Mouse (Mus musculus) forebrain, embryonic 13.5 days (tissue): Measurements from ENCODE around the gene Tmem104. TPM values are rescaled to one million over a fixed set of nuclear protein-coding genes. Genes with fewer than 3 reads are reported as not detected.
A peak's percentile ranks its signal among the peaks of the same experiment; 100 is the strongest.

Experiments used
- ATAC-seq: fragments of 200-750 bp; cut with Nextera tagmentation; 2 replicates; pipeline ENCODE4 v1.8.0; 2017
- H3K27ac ChIP-seq: fragments of 300-500 bp; sonication (generic); 2 replicates; pipeline ENCODE4 v1.5.1; 2015; ENCODE audit warnings: inconsistent platforms, mild to moderate bottlenecking, moderate library complexity
- H3K27me3 ChIP-seq: fragments of 300-500 bp; sonication (generic); 2 replicates; pipeline ENCODE4 v1.6.1; 2015; ENCODE audit warnings: mild to moderate bottlenecking, inconsistent platforms
- H3K36me3 ChIP-seq: fragments of 300-500 bp; sonication (generic); 2 replicates; pipeline ENCODE4 v1.6.1; 2015; ENCODE audit warnings: mild to moderate bottlenecking, inconsistent platforms; ENCODE audit not compliant: poor library complexity, severe bottlenecking
- H3K4me1 ChIP-seq: fragments of 300-500 bp; sonication (generic); 2 replicates; pipeline ENCODE4 v1.6.1; 2015; ENCODE audit warnings: inconsistent platforms
- H3K4me2 ChIP-seq: fragments of 300-500 bp; sonication (generic); 2 replicates; pipeline ENCODE4 v1.6.1; 2015; ENCODE audit warnings: inconsistent platforms, mild to moderate bottlenecking, moderate library complexity
- H3K4me3 ChIP-seq: fragments of 300-500 bp; sonication (generic); 2 replicates; pipeline ENCODE4 v1.5.1; 2015; ENCODE audit warnings: mild to moderate bottlenecking, inconsistent platforms
- H3K9ac ChIP-seq: fragments of 300-500 bp; sonication (generic); 2 replicates; pipeline ENCODE4 v1.6.1; 2015; ENCODE audit warnings: mild to moderate bottlenecking, inconsistent platforms
- H3K9me3 ChIP-seq: fragments of 300-500 bp; sonication (generic); replicated peaks from 2 replicates; pipeline ENCODE4 v1.6.1; 2016; ENCODE audit warnings: inconsistent platforms
- WGBS: fragments of 180-500 bp; shearing (Covaris S2); methylation state at CpG from one replicate; pipeline ENCODE4 v1.1.7; 2015; 5-methylcytosine and 5-hydroxymethylcytosine counted together
- polyA plus RNA-seq: library from polyadenylated mRNA; unstranded; fragments of >200 nt; fragmentation: Nextera tagmentation; extraction: Ambion mirVana; gene quantifications from 2 replicates; pipeline ENCODE4 v1.2.1, GENCODE M21; 2015

Tmem104 gene
- polyA plus RNA-seq, 1 experiment from 2014 or later, result 7.8 TPM

- no peaks in the 10 kb centered on the region for H3K9me3 ChIP-seq
- no peak overlapping the region for H3K9ac ChIP-seq
- WGBS, result 89% methylated on average over 13 of the region's 13 CpGs
Measured at GRCm38 (mm10) chr11:115188539-115189231, 1.4 kb downstream of the Tmem104 start.

GRCm38 (mm10) chr11:115189304-115189703 is 2.0 kb downstream of the Tmem104 start:
- peaks cover 15% of the 10 kb centered on the region for H3K4me1 ChIP-seq
- H3K9me3 ChIP-seq, result no peaks in the 10 kb centered on the region
- no peak overlapping the region for H3K27ac ChIP-seq
- 0 out of 2 replicates have a peak, but pooled peaks cover 7% of the 10 kb centered on the region for H3K36me3 ChIP-seq
- H3K27me3 ChIP-seq, result no peaks in the 10 kb centered on the region
- ATAC-seq, result no peak
- no peak overlapping the region for H3K4me2 ChIP-seq
- 92% methylated on average over 6 of the region's 6 CpGs for WGBS
- no peak overlapping the region for H3K9ac ChIP-seq
- H3K4me3 ChIP-seq, result no peak overlapping the region

More at GRCm38 (mm10) chr11:115188539-115189231, 1.4 kb downstream of the Tmem104 start:
- Histone ChIP-seq H3K27me3 (no peaks in the 10 kb centered on the region), H3K36me3 (0 out of 2 replicates have a peak, but pooled peaks cover 8% of the 10 kb centered on the region), H3K4me1 (peaks cover 15% of the 10 kb centered on the region), H3K27ac (no peak overlapping the region), H3K4me2 (peak overlapping the region; percentile 85), H3K4me3 (no peak overlapping the region)
- no peak for ATAC-seq

GRCm38 (mm10) chr11:115192180-115192579 is 4.9 kb downstream of the Tmem104 start:
- Histone ChIP-seq H3K4me2 (no peak overlapping the region), H3K9me3 (no peaks in the 10 kb centered on the region), H3K27ac (no peak overlapping the region), H3K4me1 (peaks cover 9% of the 10 kb centered on the region), H3K27me3 (no peaks in the 10 kb centered on the region), H3K9ac (no peak overlapping the region), H3K36me3 (0 out of 2 replicates have a peak, but pooled peaks cover 7% of the 10 kb centered on the region), H3K4me3 (no peak overlapping the region)
- ATAC-seq, result no peak
- 82% methylated on average over 9 of the region's 9 CpGs for WGBS

- no peak overlapping the region for H3K9ac ChIP-seq
- no peaks in the 10 kb centered on the region for H3K9me3 ChIP-seq
- H3K4me2 ChIP-seq, result no peak overlapping the region
- 88% methylated on average over 6 of the region's 6 CpGs for WGBS
- ATAC-seq, result no peak
- H3K4me1 ChIP-seq, result no peaks in the 10 kb centered on the region
- no peaks in the 10 kb centered on the region for H3K27me3 ChIP-seq
- H3K36me3 ChIP-seq, result peaks cover 16% of the 10 kb centered on the region
- no peak overlapping the region for H3K4me3 ChIP-seq
- no peak overlapping the region for H3K27ac ChIP-seq
Measured at GRCm38 (mm10) chr11:115194693-115195092, 7.4 kb downstream of the Tmem104 start.

GRCm38 (mm10) chr11:115195933-115196332 is 8.6 kb downstream of the Tmem104 start:
- no peak for ATAC-seq
- Histone ChIP-seq H3K27me3 (no peaks in the 10 kb centered on the region), H3K4me1 (no peaks in the 10 kb centered on the region), H3K4me2 (no peak overlapping the region), H3K9ac (no peak overlapping the region), H3K4me3 (no peak overlapping the region), H3K36me3 (peaks cover 18% of the 10 kb centered on the region), H3K9me3 (no peaks in the 10 kb centered on the region), H3K27ac (no peak overlapping the region)
- WGBS, result 89% methylated on average over 5 of the region's 5 CpGs

GRCm38 (mm10) chr11:115197558-115197957 is 10.3 kb downstream of the Tmem104 start:
- Histone ChIP-seq H3K4me1 (no peaks in the 10 kb centered on the region), H3K27ac (no peak overlapping the region; the same call in 1 of the 2 replicates), H3K36me3 (peaks cover 25% of the 10 kb centered on the region), H3K9ac (no peak overlapping the region), H3K4me3 (no peak overlapping the region), H3K27me3 (no peaks in the 10 kb centered on the region), H3K4me2 (no peak overlapping the region), H3K9me3 (no peaks in the 10 kb centered on the region)
- no peak for ATAC-seq
- WGBS, result 87% methylated on average over 8 of the region's 8 CpGs

- no peak overlapping the region for H3K27ac ChIP-seq
- WGBS, result 45% methylated on average over 12 of the region's 12 CpGs
Measured at GRCm38 (mm10) chr11:115198932-115199384, 11.7 kb downstream of the Tmem104 start.

GRCm38 (mm10) chr11:115200520-115200919 is 13.2 kb downstream of the Tmem104 start:
- Histone ChIP-seq H3K27me3 (no peaks in the 10 kb centered on the region), H3K9me3 (no peaks in the 10 kb centered on the region)

More at GRCm38 (mm10) chr11:115198932-115199384, 11.7 kb downstream of the Tmem104 start:
- H3K36me3 ChIP-seq, result peaks cover 25% of the 10 kb centered on the region
- no peaks in the 10 kb centered on the region for H3K27me3 ChIP-seq
- no peak overlapping the region for H3K9ac ChIP-seq
- no peak for ATAC-seq
- H3K9me3 ChIP-seq, result no peaks in the 10 kb centered on the region
- no peak overlapping the region for H3K4me3 ChIP-seq
- no peak overlapping the region for H3K4me2 ChIP-seq
- H3K4me1 ChIP-seq, result no peaks in the 10 kb centered on the region

GRCm38 (mm10) chr11:115202316-115202715 is 15.0 kb downstream of the Tmem104 start:
- WGBS, result 16% methylated on average over 12 of the region's 12 CpGs
- no peaks in the 10 kb centered on the region for H3K9me3 ChIP-seq
- no peak overlapping the region for H3K4me3 ChIP-seq
- H3K27ac ChIP-seq, result no peak overlapping the region
- peaks cover 52% of the 10 kb centered on the region for H3K36me3 ChIP-seq
- no peak overlapping the region for H3K4me2 ChIP-seq
- no peak overlapping the region for H3K9ac ChIP-seq
- H3K4me1 ChIP-seq, result no peaks in the 10 kb centered on the region; the same call in 1 of the 2 replicates
- no peaks in the 10 kb centered on the region for H3K27me3 ChIP-seq
- ATAC-seq, result peak; percentile 90

More at GRCm38 (mm10) chr11:115200520-115200919, 13.2 kb downstream of the Tmem104 start:
- Histone ChIP-seq H3K27ac (no peak overlapping the region), H3K4me1 (no peaks in the 10 kb centered on the region), H3K9ac (no peak overlapping the region), H3K4me3 (no peak overlapping the region), H3K4me2 (no peak overlapping the region), H3K36me3 (peaks cover 35% of the 10 kb centered on the region)
- 88% methylated on average over 4 of the region's 4 CpGs for WGBS
- no peak for ATAC-seq

- 97% methylated on average over 9 of the region's 9 CpGs for WGBS
- Histone ChIP-seq H3K36me3 (peaks cover 51% of the 10 kb centered on the region), H3K9ac (no peak overlapping the region), H3K27me3 (no peaks in the 10 kb centered on the region), H3K4me1 (no peaks in the 10 kb centered on the region; the same call in 1 of the 2 replicates), H3K4me2 (no peak overlapping the region), H3K4me3 (no peak overlapping the region), H3K9me3 (no peaks in the 10 kb centered on the region), H3K27ac (no peak overlapping the region)
- ATAC-seq, result no peak
Measured at GRCm38 (mm10) chr11:115202756-115203155, 15.5 kb downstream of the Tmem104 start.

GRCm38 (mm10) chr11:115208126-115208525 is 20.8 kb downstream of the Tmem104 start:
- Histone ChIP-seq H3K27me3 (no peaks in the 10 kb centered on the region), H3K4me1 (peaks cover 7% of the 10 kb centered on the region; the same call in 1 of the 2 replicates), H3K27ac (no peak overlapping the region), H3K4me2 (no peak overlapping the region), H3K4me3 (no peak overlapping the region), H3K9me3 (no peaks in the 10 kb centered on the region), H3K36me3 (peaks cover 47% of the 10 kb centered on the region), H3K9ac (peak overlapping the region; percentile 8; the same call in 1 of the 2 replicates)
- ATAC-seq, result no peak
- WGBS, result 73% methylated on average over 12 of the region's 12 CpGs

- H3K9ac ChIP-seq, result no peak overlapping the region
- no peaks in the 10 kb centered on the region for H3K27me3 ChIP-seq
- no peak for ATAC-seq
- no peak overlapping the region for H3K27ac ChIP-seq
- no peak overlapping the region for H3K4me2 ChIP-seq
- H3K36me3 ChIP-seq, result peaks cover 47% of the 10 kb centered on the region
- WGBS, result 81% methylated on average over 25 of the region's 25 CpGs
- no peak overlapping the region for H3K4me3 ChIP-seq
- no peaks in the 10 kb centered on the region for H3K9me3 ChIP-seq
- peaks cover 11% of the 10 kb centered on the region for H3K4me1 ChIP-seq
Measured at GRCm38 (mm10) chr11:115208776-115209732, 21.8 kb downstream of the Tmem104 start.
